Mouse (Mus musculus) E14TG2a.4 (cell line): Measurements from ENCODE around the gene Tctex1d2.

ENCODE experiments used
- CTCF ChIP-seq: conservative IDR thresholded peaks from 2 replicates; pipeline ENCODE4 v1.5.1; 2014; ENCODE audit warnings: low read length
- NANOG ChIP-seq: IDR thresholded peaks from 2 replicates; pipeline ENCODE4 v1.6.1; 2014; ENCODE audit warnings: borderline replicate concordance, low read length, mixed read lengths
- POU5F1 ChIP-seq: IDR thresholded peaks from 2 replicates; pipeline ENCODE4 v1.6.1; 2014; ENCODE audit warnings: low read length, borderline replicate concordance

DNA sequence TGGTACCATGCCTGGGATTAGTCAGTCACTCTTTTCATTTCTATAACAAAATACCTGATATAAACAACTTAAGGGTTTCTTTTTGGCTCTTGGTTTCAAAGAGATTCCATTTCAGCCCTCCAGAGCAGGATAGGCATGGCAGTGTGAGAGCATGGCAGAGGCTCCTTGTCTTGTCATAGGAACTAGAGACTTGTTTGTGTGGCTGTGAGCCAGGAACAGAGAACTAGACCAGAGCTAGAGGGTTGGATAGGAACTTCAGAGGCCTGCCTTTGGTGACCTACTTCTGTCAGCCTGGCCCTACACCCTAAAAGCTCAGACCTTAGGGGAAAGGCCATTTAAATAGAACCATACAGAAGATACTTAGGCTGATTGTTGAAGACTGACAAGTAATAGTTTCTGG is 36.6 kb upstream of the Tctex1d2 start:
- TF ChIP-seq CTCF (no peak), POU5F1 (no peak), NANOG (no peak)
